Mouse (Mus musculus): ENCODE measurements around the gene Kcnj10. TPM values are rescaled to one million over a fixed set of nuclear protein-coding genes. Genes with fewer than 3 reads are reported as not detected.
A peak's percentile ranks its signal among the peaks of the same experiment; 100 is the strongest.

Kcnj10 gene
- total and polyA plus RNA-seq, 3 experiments, result 0.04 to 0.72 TPM; not detected in 1

- Histone ChIP-seq H3K36me3 (ENCODE audit: control insufficient read depth in 1 of 2, insufficient read depth in 2 of 2, low read length in 2 of 2) (no peaks in the 10 kb centered on the region), H3K4me1 (ENCODE audit: control insufficient read depth in 1 of 2, insufficient read depth in 2 of 2, low read length in 2 of 2) (peaks cover 0 to 3% of the 10 kb centered on the region in 2 experiments; a peak in 1 of 4 replicates), H3K27me3 (ENCODE audit: control insufficient read depth in 1 of 2, insufficient read depth in 2 of 2, low read length in 2 of 2) (peaks cover 5 to 15% of the 10 kb centered on the region in 2 experiments), H3K9me3 (replicated peaks; ENCODE audit: insufficient read depth, low read length) (no peaks in the 10 kb centered on the region), H3K4me3 (ENCODE audit: control insufficient read depth in 1 of 2, insufficient read depth in 1 of 2, low read depth in 2 of 2, low read length in 2 of 2) (no peak overlapping the region), H3K79me2 (ENCODE audit: control insufficient read depth, insufficient read depth, low read length, poor library complexity) (no peaks in the 10 kb centered on the region), H3K27ac (ENCODE audit: control insufficient read depth, low read depth, low read length) (no peak overlapping the region), H3K9ac (ENCODE audit: control insufficient read depth, low read depth, low read length, poor library complexity, severe bottlenecking) (no peak overlapping the region)
- no peak for TF ChIP-seq MAZ (IDR thresholded peaks at IDR 0.05; ENCODE audit: low read depth, low read length)
- no peak for TF ChIP-seq SMC3 (IDR thresholded peaks at IDR 0.05; ENCODE audit: low read depth, low read length)
- no peak for TF ChIP-seq ZKSCAN1 (IDR thresholded peaks at IDR 0.05; ENCODE audit: low read depth, low read length)
- TF ChIP-seq NRF1 (IDR thresholded peaks at IDR 0.05; ENCODE audit: insufficient read depth, low read depth, low read length, poor library complexity, severe bottlenecking), result no peak
- TF ChIP-seq E2F4 (IDR thresholded peaks at IDR 0.05; ENCODE audit: borderline replicate concordance, low read depth, low read length), result no peak
- TF ChIP-seq MYC (IDR thresholded peaks at IDR 0.05; ENCODE audit: low read depth, low read length), result no peak
- no peak for TF ChIP-seq MYB (IDR thresholded peaks at IDR 0.05; ENCODE audit: low read depth, low read length)
- TF ChIP-seq ETS1 (IDR thresholded peaks at IDR 0.05; ENCODE audit: low read depth, low read length), result no peak
- no peak for TF ChIP-seq ZNF384 (IDR thresholded peaks at IDR 0.05; ENCODE audit: low read depth, low read length)
- TF ChIP-seq TBP (IDR thresholded peaks at IDR 0.05; ENCODE audit: low read depth, low read length), result no peak
- no peak for TF ChIP-seq UBTF (IDR thresholded peaks at IDR 0.05; ENCODE audit: borderline replicate concordance, insufficient read depth, low read depth, low read length)
- no peak for TF ChIP-seq MAX (IDR thresholded peaks at IDR 0.05; ENCODE audit: low read length)
- no peak for TF ChIP-seq USF2 (IDR thresholded peaks at IDR 0.05; ENCODE audit: borderline replicate concordance in 1 of 2, insufficient read depth in 1 of 2, low read depth in 1 of 2, low read length in 2 of 2)
- no peak for TF ChIP-seq CHD1 (IDR thresholded peaks at IDR 0.05; ENCODE audit: low read depth, low read length)
- no peak for TF ChIP-seq EP300 (IDR thresholded peaks at IDR 0.05; ENCODE audit: low read depth in 1 of 2, low read length in 2 of 2)
- TF ChIP-seq GATA1 (IDR thresholded peaks at IDR 0.05; ENCODE audit: low read depth, low read length), result no peak
- TF ChIP-seq KAT2A (conservative IDR thresholded peaks at IDR 0.05; ENCODE audit: low read depth, low read length), result no peak
- TF ChIP-seq ELF1 (IDR thresholded peaks at IDR 0.05; ENCODE audit: low read depth, low read length), result no peak
- no peak for TF ChIP-seq GABPA (IDR thresholded peaks at IDR 0.05; ENCODE audit: low read depth, low read length)
- no peak for TF ChIP-seq MEF2A (IDR thresholded peaks at IDR 0.05; ENCODE audit: extremely low read depth, insufficient replicate concordance, low read depth, low read length, poor library complexity, severe bottlenecking)
- no peak for DNase-seq (ENCODE audit: low read depth, low spot score)
These were observed 7.5 kb upstream of the Kcnj10 start for GRCm38 (mm10) chr1:172333512-172333911.

GRCm38 (mm10) chr1:172335804-172336203, 5.2 kb upstream of the Kcnj10 start:
- peak; percentile 19 for DNase-seq (ENCODE audit: low read depth, low spot score)
- Histone ChIP-seq H3K27me3 (ENCODE audit: control insufficient read depth in 1 of 2, insufficient read depth in 2 of 2, low read length in 2 of 2) (peaks cover 5 to 11% of the 10 kb centered on the region in 2 experiments), H3K36me3 (ENCODE audit: control insufficient read depth in 1 of 2, insufficient read depth in 2 of 2, low read length in 2 of 2) (peaks cover 0 to 4% of the 10 kb centered on the region in 2 experiments; a peak in 1 of 4 replicates), H3K4me3 (ENCODE audit: control insufficient read depth in 1 of 2, insufficient read depth in 1 of 2, low read depth in 2 of 2, low read length in 2 of 2) (no peak overlapping the region), H3K27ac (ENCODE audit: control insufficient read depth, low read depth, low read length) (no peak overlapping the region), H3K4me1 (ENCODE audit: control insufficient read depth in 1 of 2, insufficient read depth in 2 of 2, low read length in 2 of 2) (peaks cover 0 to 7% of the 10 kb centered on the region in 2 experiments; a peak in 2 of 4 replicates), H3K79me2 (ENCODE audit: control insufficient read depth, insufficient read depth, low read length, poor library complexity) (no peaks in the 10 kb centered on the region), H3K9ac (ENCODE audit: control insufficient read depth, low read depth, low read length, poor library complexity, severe bottlenecking) (no peak overlapping the region), H3K9me3 (replicated peaks; ENCODE audit: insufficient read depth, low read length) (no peaks in the 10 kb centered on the region)
- TF ChIP-seq USF2 (IDR thresholded peaks at IDR 0.05; ENCODE audit: borderline replicate concordance in 1 of 2, insufficient read depth in 1 of 2, low read depth in 1 of 2, low read length in 2 of 2), result no peak
- TF ChIP-seq SMC3 (IDR thresholded peaks at IDR 0.05; ENCODE audit: low read depth, low read length), result no peak
- TF ChIP-seq CTCF (IDR thresholded peaks at IDR 0.05 in 2 of 3, conservative IDR thresholded peaks at IDR 0.05 in 1 of 3; ENCODE audit: control insufficient read depth in 1 of 3, insufficient read depth in 1 of 3, low read depth in 2 of 3, low read length in 3 of 3, poor library complexity in 1 of 3, severe bottlenecking in 1 of 3), result no peak
- TF ChIP-seq CHD1 (IDR thresholded peaks at IDR 0.05; ENCODE audit: low read depth, low read length), result no peak
- TF ChIP-seq GATA1 (IDR thresholded peaks at IDR 0.05; ENCODE audit: low read depth, low read length), result no peak
